Mouse (Mus musculus) liver, embryonic 13.5 days (tissue): Measurements from ENCODE around the gene Cers5. TPM values are rescaled to one million over a fixed set of nuclear protein-coding genes. Genes with fewer than 3 reads are reported as not detected.
"Not testable (repeated sequence)": the region's sequence is repeated elsewhere in the genome, so short reads cannot be mapped to it uniquely, and the experiment has no call there.

ENCODE experiments used
- ATAC-seq: fragments of 200-750 bp; cut with Nextera tagmentation; 2 replicates; pipeline ENCODE4 v1.8.0; 2017; ENCODE audit warnings: low read depth, mild to moderate bottlenecking, moderate number of reproducible peaks, moderate library complexity
- DNase-seq: peaks from one replicate; pipeline ENCODE4 v3.0.0; 2022
- H3K27ac ChIP-seq: fragments of 300-500 bp; sonication (generic); 2 replicates; pipeline ENCODE4 v1.5.1; 2015; ENCODE audit warnings: moderate library complexity, mild to moderate bottlenecking, inconsistent platforms
- H3K27me3 ChIP-seq: fragments of 300-500 bp; sonication (generic); 2 replicates; pipeline ENCODE4 v1.6.1; 2015; ENCODE audit warnings: mild to moderate bottlenecking, inconsistent platforms
- H3K36me3 ChIP-seq: fragments of 300-500 bp; sonication (generic); 2 replicates; pipeline ENCODE4 v1.6.1; 2015; ENCODE audit warnings: mild to moderate bottlenecking, inconsistent platforms
- H3K4me1 ChIP-seq: fragments of 300-500 bp; sonication (generic); replicated peaks from 2 replicates; pipeline ENCODE4 v1.6.1; 2015; ENCODE audit warnings: inconsistent platforms
- H3K4me2 ChIP-seq: fragments of 300-500 bp; sonication (generic); 2 replicates; pipeline ENCODE4 v1.6.1; 2015; ENCODE audit warnings: inconsistent platforms, mild to moderate bottlenecking, moderate library complexity
- H3K4me3 ChIP-seq: fragments of 300-500 bp; sonication (generic); replicated peaks from 2 replicates; pipeline ENCODE4 v1.5.1; 2015; ENCODE audit warnings: mild to moderate bottlenecking, inconsistent platforms
- H3K9ac ChIP-seq: fragments of 300-500 bp; sonication (generic); 2 replicates; pipeline ENCODE4 v1.6.1; 2015; ENCODE audit warnings: mild to moderate bottlenecking, inconsistent platforms
- H3K9me3 ChIP-seq: fragments of 300-500 bp; sonication (generic); replicated peaks from 2 replicates; pipeline ENCODE4 v1.6.1; 2016; ENCODE audit warnings: inconsistent platforms
- WGBS: fragments of 180-500 bp; shearing (Covaris S2); methylation state at CpG from one replicate; pipeline ENCODE4 v1.1.7; 2015; ENCODE audit not compliant: insufficient replicate concordance; 5-methylcytosine and 5-hydroxymethylcytosine counted together
- polyA plus RNA-seq: library from polyadenylated mRNA; unstranded; fragments of >200 nt; fragmentation: Nextera tagmentation; extraction: Ambion mirVana; gene quantifications from 2 replicates; pipeline ENCODE4 v1.2.1, GENCODE M21; 2015

Gene Cers5
- polyA plus RNA-seq, 1 experiment from 2014 or later: 11.2 TPM

DNA sequence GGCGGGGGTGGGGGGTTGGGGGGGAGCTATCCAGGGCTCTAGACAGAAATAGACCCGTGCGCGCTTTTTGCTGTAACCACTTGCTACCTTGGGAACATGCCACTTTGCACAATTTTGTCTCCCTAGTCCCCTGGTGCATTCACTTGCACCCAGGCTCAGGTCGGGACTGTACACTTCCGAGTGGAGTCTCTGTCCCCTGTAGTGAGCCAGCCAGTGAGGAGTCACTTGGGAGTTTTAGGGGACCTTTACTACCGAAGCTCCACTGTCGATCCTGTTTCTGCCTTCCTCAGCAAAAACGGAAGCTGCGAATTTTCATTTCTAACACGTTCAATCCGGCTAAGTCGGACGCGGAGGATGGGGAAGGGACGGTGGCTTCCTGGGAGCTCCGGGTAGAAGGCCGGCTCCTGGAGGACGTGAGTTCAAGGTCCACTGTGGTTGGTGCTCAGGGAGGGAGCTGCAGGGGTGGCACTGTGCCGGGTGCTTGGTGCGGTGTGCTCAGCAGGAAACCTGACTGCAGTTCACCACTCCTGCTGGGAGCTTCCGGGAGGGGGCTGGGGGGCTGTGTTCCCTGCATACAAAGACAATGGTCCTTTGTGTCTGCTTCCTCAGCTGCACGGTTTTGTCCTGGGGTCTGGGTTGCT, 68.5 kb downstream of the Cers5 start:
- Histone ChIP-seq H3K9me3 (no peaks in the 10 kb centered on the region), H3K4me3 (no peak overlapping the region), H3K27me3 (no peaks in the 10 kb centered on the region), H3K4me1 (peaks cover 43% of the 10 kb centered on the region), H3K36me3 (peaks cover 37% of the 10 kb centered on the region), H3K9ac (no peak overlapping the region), H3K4me2 (0 out of 2 replicates have a peak overlapping the region, but pooled peaks have one; percentile 12), H3K27ac (no peak overlapping the region)
- WGBS: 61% methylated on average over 23 of the region's 23 CpGs
- ATAC-seq (no peak), DNase-seq (no peak)

DNA sequence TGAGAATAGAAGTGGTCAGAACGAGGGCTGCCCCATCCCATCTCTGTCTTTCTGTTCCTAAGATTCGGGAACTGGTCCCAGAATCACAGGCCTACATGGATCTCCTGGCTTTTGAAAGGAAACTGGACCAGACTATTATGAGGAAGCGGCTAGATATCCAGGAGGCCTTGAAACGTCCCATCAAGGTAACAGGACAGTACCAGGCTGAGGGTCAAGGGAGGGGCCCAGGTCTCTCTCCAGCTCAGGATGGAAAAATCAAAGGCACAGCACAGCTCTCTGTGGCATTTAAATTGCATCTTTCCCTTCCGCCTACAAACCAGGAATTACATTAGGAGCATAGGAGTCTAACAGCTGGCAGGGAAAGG, 69.0 kb downstream of the Cers5 start:
- Histone ChIP-seq H3K4me2 (no peak overlapping the region), H3K4me3 (no peak overlapping the region), H3K36me3 (peaks cover 32% of the 10 kb centered on the region), H3K4me1 (peaks cover 47% of the 10 kb centered on the region), H3K9ac (no peak overlapping the region), H3K27ac (no peak overlapping the region), H3K27me3 (no peaks in the 10 kb centered on the region), H3K9me3 (no peaks in the 10 kb centered on the region)
- 79% methylated on average over 5 of the region's 5 CpGs for WGBS
- no peak for DNase-seq
- ATAC-seq: no peak

DNA sequence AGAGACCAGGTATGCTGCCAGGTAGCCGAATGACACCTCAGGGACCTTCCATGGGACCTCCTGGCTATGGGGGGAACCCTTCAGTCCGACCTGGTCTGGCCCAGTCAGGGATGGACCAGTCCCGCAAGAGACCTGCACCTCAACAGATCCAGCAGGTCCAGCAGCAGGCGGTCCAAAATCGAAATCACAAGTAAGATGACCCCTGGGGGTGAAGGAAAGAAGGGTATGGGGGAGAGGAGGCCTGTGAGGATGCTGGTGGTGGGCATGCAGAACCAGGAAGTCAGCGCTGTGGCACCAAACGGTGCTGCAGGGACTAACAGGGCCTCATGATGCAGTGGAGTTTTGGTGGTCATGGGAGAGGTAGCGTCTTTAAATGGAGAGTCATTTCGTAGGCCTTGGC, 69.6 kb downstream of the Cers5 start:
- 76% methylated on average over 9 of the region's 9 CpGs for WGBS
- peak overlapping the region; percentile 72 for H3K4me2 ChIP-seq
- H3K4me3 ChIP-seq: peak overlapping the region; percentile 90
- peak overlapping the region; percentile 95 for H3K9ac ChIP-seq
- DNase-seq (no peak), ATAC-seq (no peak)
- H3K27ac ChIP-seq: peak overlapping the region; percentile 92; the same call in 1 of the 2 replicates
- H3K4me1 ChIP-seq: peaks cover 50% of the 10 kb centered on the region
- peaks cover 26% of the 10 kb centered on the region for H3K36me3 ChIP-seq
- no peaks in the 10 kb centered on the region for H3K27me3 ChIP-seq
- H3K9me3 ChIP-seq: no peaks in the 10 kb centered on the region

DNA sequence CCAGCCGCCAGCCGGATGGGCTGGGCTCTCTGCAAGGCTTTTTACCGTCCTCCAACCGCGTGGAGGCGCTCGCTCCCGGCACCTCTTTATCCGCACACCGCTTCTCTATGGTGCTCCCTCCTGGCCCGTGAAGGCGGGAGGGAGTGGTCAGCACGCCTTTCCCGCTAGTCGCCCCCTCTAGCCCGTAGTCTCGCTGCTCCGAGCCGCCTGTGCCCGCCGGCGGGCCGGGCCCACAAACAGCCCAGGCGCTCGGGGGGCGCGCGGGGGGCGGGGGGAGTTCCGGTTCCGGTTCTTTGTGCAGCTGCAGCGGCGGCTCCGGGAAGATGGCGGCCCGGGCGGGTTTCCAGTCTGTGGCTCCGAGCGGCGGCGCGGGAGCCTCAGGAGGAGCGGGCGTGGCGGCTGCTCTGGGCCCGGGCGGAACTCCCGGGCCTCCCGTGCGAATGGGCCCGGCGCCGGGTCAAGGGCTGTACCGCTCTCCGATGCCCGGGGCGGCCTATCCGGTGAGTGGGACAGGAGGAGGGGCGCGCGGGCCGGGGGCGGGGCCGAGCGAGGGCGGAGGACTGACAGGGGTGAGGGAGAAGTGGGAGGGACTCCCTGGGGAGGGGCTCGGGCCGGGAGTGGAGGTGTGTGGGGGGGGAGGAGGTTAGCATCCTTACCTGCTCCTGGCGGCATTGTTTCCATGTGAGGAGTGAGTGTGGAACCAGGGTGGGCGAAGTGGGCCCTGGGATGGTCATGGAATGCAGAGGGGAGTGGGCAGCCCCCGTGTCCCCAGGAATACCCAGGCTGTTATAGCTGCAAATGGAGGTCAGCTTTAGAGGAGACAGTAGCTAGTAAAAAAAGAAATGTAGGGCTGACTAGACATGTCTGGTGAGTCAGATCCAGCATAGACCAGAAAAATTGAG, 70.4 kb downstream of the Cers5 start, which contains the start of gene Smarcd1:
Smarcd1 (plus strand) TSS at position 131 of the 902 bp plus-strand sequence.
- Histone ChIP-seq H3K4me3 (peak within 1 kb of the TSS; percentile 90), H3K4me2 (peak within 1 kb of the TSS; percentile 72), H3K36me3 (peaks cover 18% of the 10 kb centered on the region), H3K27me3 (peaks cover 5% of the 10 kb centered on the region), H3K9me3 (no peaks in the 10 kb centered on the region), H3K9ac (peak within 1 kb of the TSS; percentile 95), H3K4me1 (peaks cover 50% of the 10 kb centered on the region), H3K27ac (peak within 1 kb of the TSS; percentile 92)
- DNase-seq (peak; percentile 89), ATAC-seq (peak; percentile 90)
- under 1% methylated on average over 70 of the region's 71 CpGs for WGBS

DNA sequence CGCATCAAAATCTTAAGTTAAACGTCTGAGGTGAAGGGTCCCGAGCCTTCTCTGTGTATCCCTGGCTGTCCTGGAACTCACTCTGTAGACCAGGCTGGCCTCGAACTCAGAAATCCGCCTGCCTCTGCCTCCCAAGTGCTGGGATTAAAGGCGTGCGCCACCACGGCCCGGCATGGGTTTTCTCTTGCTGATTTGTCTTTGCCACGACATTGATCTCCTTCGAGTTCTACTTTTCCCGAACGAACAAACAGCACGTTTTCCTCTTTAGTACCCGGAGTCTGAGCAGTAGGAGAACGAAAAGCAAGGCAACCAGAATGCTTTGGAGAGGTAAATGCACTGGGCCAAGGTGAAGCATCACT, 71.1 kb downstream of the Cers5 start:
- ATAC-seq, DNase-seq, H3K27ac ChIP-seq, H3K9me3 ChIP-seq: not testable (repeated sequence)
- Histone ChIP-seq H3K4me1 (peaks cover 50% of the 10 kb centered on the region), H3K36me3 (peaks cover 12% of the 10 kb centered on the region), H3K9ac (peak overlapping the region; percentile 95), H3K4me3 (peak overlapping the region; percentile 90), H3K4me2 (peak overlapping the region; percentile 72), H3K27me3 (peaks cover 12% of the 10 kb centered on the region)
- 33% methylated on average over 16 of the region's 16 CpGs for WGBS

DNA sequence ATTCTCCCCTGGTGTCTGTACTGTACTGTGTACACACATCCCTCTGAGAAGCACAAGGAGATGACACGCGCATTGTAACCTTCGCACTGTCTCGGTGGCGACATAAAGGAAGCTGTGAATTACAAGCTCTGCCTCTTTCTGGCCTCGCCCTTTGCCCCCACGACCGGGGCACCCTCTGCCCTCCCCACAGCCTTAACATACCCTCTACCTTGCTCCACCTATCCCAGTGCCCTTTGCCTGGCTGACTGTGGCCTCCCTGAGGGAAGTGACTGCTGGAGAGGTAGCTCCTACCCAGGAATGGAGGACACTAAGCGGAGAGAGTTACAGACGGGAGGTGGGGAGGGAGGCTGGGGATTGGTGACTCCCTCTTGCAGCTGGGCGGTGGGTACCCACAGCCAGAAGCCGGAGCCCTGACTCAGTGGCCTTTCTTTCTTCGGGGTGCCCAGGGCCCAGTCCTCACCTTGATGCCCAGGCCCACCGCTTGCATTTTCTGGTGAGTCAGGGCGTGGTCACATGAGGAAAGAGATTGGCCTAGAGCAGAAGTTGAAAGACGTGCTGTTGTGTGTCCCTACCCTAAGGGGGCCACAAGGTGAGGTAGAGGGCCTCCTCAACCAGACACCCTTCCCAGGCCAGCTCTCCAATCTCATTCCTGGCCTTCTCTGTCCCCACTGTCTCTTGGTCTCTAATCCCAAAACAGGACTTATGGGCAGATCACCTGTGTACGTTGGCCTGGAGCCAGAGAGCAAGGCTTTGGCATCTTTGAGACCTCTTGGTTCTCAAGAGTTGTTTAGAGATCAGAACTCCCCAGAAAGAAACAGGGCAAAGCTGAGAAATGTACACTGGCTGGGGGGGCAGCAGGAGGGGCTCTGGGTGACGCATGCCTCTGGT, 72.2 kb downstream of the Cers5 start:
- Histone ChIP-seq H3K27ac (no peak overlapping the region), H3K4me3 (no peak overlapping the region), H3K36me3 (peaks cover 7% of the 10 kb centered on the region), H3K27me3 (peaks cover 17% of the 10 kb centered on the region), H3K4me1 (peaks cover 50% of the 10 kb centered on the region), H3K9ac (no peak overlapping the region), H3K4me2 (no peak overlapping the region), H3K9me3 (no peaks in the 10 kb centered on the region)
- ATAC-seq (no peak), DNase-seq (no peak)
- 74% methylated on average over 18 of the region's 18 CpGs for WGBS

DNA sequence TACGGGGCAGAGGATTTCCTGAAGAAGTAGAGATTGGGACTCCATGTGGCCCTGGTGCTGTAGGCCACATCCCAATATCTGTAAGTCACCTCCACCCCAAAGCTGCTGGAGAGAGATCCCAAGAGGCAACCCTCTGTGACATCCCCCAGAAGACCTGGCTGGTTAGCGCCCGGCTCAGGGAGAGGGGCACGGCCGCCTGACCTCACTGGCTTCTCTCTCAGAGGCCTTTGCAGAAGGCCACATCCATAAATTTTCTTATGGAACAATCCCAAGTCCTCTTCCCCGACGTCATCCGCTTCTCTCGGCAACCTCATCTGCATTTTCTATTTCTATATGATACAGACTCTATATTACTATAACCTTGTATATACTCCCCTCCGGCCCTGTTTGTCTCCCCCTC, 73.0 kb downstream of the Cers5 start:
- DNase-seq (no peak), ATAC-seq (no peak)
- no peak overlapping the region for H3K4me2 ChIP-seq
- peaks cover 47% of the 10 kb centered on the region for H3K4me1 ChIP-seq
- no peak overlapping the region for H3K4me3 ChIP-seq
- no peak overlapping the region for H3K27ac ChIP-seq
- H3K36me3 ChIP-seq: peaks cover 7% of the 10 kb centered on the region
- no peaks in the 10 kb centered on the region for H3K9me3 ChIP-seq
- peaks cover 21% of the 10 kb centered on the region for H3K27me3 ChIP-seq
- 84% methylated on average over 10 of the region's 10 CpGs for WGBS
- H3K9ac ChIP-seq: no peak overlapping the region

DNA sequence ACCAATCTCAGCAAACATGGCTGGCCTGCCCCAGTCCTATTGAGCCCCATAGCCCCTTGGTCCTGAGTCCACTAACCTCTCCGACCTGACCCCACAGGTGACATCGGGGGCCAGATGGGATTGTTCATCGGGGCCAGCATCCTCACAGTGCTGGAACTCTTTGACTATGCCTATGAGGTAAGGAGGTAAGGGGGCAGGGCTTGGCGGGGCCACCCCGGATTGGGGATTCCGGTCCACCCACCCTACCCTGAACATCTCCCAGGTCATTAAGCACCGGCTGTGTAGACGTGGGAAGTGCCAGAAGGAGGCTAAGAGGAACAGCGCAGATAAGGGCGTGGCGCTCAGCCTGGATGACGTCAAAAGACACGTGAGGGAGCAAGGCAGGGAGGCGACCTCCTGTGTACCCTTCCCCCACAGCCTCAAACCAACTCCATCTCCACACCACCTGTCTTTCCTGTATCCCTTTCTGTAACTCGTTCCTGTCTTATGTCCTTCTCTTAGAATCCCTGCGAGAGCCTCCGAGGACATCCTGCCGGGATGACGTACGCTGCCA, 74.1 kb downstream of the Cers5 start:
- ATAC-seq (no peak), DNase-seq (no peak)
- H3K4me3 ChIP-seq: no peak overlapping the region
- no peaks in the 10 kb centered on the region for H3K36me3 ChIP-seq
- no peak overlapping the region for H3K27ac ChIP-seq
- 32% methylated on average over 20 of the region's 20 CpGs for WGBS
- peaks cover 28% of the 10 kb centered on the region for H3K27me3 ChIP-seq
- no peak overlapping the region for H3K9ac ChIP-seq
- H3K9me3 ChIP-seq: no peaks in the 10 kb centered on the region
- H3K4me1 ChIP-seq: peaks cover 37% of the 10 kb centered on the region
- H3K4me2 ChIP-seq: no peak overlapping the region

DNA sequence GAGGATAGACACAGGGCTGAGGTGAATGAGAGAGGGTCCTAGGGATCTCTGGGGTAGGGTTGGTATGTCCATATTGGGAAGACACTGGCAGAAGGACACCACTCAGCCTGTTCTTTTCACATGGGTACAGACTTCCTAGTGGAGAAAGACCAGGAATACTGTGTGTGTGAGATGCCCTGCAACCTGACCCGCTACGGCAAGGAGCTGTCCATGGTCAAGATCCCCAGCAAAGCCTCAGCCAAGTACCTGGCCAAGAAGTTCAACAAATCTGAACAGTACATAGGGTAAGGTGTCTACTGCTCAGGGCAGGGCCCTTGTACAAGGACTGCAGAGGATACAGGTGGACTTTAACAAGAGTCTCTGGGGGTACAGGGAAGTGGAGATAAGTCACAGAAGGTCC, 75.4 kb downstream of the Cers5 start:
- Histone ChIP-seq H3K4me1 (peaks cover 32% of the 10 kb centered on the region), H3K9ac (no peak overlapping the region), H3K4me2 (no peak overlapping the region), H3K9me3 (no peaks in the 10 kb centered on the region), H3K36me3 (no peaks in the 10 kb centered on the region), H3K27ac (no peak overlapping the region), H3K4me3 (no peak overlapping the region), H3K27me3 (peaks cover 34% of the 10 kb centered on the region)
- 17% methylated on average over 2 of the region's 2 CpGs for whole genome bisulfite sequencing
- DNase-seq (no peak), ATAC-seq (no peak)

DNA sequence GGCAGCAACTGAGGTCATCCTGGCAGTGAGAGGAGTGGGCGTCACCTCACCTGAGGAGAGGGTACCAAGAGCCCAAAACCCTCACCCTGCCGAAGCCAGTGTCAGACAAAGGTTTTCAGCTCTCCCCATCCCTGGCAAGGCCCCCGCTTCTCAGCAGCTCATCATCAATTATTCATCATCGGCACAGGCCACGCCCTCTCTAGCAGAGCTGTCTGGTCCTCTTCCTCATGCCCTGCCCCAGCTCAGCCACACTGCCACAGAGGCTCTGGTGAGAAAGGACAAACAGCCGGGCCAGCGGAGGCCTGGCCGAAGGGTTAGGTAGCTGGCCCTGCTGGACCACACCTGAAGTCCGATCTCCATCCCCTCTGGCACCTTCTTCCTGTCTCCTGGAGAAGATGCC, 80.7 kb downstream of the Cers5 start:
- no peak overlapping the region for H3K4me2 ChIP-seq
- DNase-seq (no peak), ATAC-seq (no peak)
- H3K9ac ChIP-seq: no peak overlapping the region
- WGBS: 38% methylated on average over 9 of the region's 9 CpGs
- no peak overlapping the region for H3K4me3 ChIP-seq
- no peaks in the 10 kb centered on the region for H3K9me3 ChIP-seq
- no peak overlapping the region for H3K27ac ChIP-seq
- peaks cover 7% of the 10 kb centered on the region for H3K4me1 ChIP-seq
- no peaks in the 10 kb centered on the region for H3K36me3 ChIP-seq
- peaks cover 55% of the 10 kb centered on the region for H3K27me3 ChIP-seq

DNA sequence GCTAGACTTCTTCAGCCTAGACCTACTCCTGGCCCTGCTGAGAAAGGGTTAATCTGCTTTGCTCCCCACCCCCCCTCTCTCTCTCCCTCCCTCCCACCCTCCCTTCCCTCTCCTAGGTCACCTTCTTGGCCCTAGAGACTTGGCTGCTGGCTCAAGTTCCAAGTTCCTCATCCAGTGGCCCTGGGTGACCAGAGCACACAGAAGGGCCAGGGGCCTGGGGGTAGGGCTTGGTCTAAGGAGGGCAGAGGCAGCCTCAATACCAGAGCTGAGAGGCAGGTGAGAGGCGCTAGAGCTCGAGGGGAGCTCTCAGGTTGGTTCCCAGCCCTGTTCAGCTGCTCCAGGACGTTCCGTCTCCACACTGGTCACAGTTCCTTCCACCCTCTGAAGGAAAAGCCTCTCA, 81.8 kb downstream of the Cers5 start:
- DNase-seq: no peak
- Histone ChIP-seq H3K27me3 (peaks cover 53% of the 10 kb centered on the region), H3K27ac (no peak overlapping the region), H3K36me3 (no peaks in the 10 kb centered on the region), H3K4me2 (no peak overlapping the region), H3K9ac (no peak overlapping the region), H3K4me1 (peaks cover 7% of the 10 kb centered on the region), H3K4me3 (no peak overlapping the region), H3K9me3 (no peaks in the 10 kb centered on the region)
- no peak for ATAC-seq
- 24% methylated on average over 4 of the region's 4 CpGs for WGBS
